Mouse (Mus musculus) neutrophil, adult 5-6 weeks (primary cell): ENCODE measurements around the gene Iscu. TPM values are rescaled to one million over a fixed set of nuclear protein-coding genes. Genes with fewer than 3 reads are reported as not detected.
"Not testable (repeated sequence)": the region's sequence is repeated elsewhere in the genome, so short reads cannot be mapped to it uniquely, and the experiment has no call there.

Experiments used
- ATAC-seq: fragments of 151-379, 151-347 bp; 2 replicates; pipeline ENCODE4 v1.8.0; 2017; ENCODE audit warnings: mild to moderate bottlenecking, moderate TSS enrichment; ENCODE audit not compliant: insufficient number of reproducible peaks, poor library complexity, low FRiP score, severe bottlenecking; ENCODE audit errors: extremely low read depth
- total RNA-seq: library from RNA; stranded (forward); fragments of 200-1000 nt; gene quantifications from 2 replicates; pipeline ENCODE4 v1.2.3, GENCODE M21; 2017

Gene Iscu
- total RNA-seq, 1 experiment from 2014 or later: 162 TPM

GRCm38 (mm10) chr5:113807712-113808111, 35.2 kb downstream of the Iscu start:
- ATAC-seq: no peak

DNA sequence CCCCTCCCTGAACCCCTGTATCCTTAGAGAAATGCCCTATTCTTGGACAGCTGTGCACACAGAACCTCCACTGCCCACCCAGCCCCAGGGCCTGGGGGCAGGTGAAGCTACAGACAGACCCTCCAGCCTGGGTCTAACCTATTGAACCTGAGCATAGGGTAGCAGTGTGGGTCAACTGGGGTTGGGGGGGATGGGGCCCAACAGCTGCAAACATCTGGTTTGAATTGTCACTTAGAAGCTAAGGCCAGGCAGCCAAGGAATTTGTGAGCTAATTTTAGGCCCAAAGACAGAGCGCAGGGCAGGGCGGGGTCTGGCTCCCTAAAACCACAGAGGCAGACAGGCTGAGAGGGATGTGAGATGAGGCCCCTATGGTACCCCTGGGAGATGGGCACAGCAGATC, 35.6 kb downstream of the Iscu start:
- no peak for ATAC-seq

DNA sequence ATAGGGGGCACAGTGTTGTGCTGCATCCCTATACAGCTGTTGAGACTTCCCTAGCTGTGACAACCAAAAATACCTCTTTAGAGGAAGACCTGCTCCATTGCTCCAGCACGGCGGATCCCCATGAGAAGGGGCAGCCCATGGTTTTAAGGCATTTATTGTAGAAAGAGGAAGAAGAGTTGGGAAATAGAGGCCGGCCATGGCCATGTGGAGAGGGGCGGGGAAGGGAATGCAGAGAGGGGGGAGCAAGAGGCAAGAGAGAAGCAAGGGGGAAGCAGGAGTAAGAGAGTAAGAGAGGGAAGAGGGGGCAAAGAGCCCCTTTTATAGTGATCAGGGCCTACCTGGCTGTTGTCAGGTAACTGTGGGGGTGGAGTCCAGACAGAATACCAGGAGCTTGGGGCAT, 37.6 kb downstream of the Iscu start:
- ATAC-seq: no peak

DNA sequence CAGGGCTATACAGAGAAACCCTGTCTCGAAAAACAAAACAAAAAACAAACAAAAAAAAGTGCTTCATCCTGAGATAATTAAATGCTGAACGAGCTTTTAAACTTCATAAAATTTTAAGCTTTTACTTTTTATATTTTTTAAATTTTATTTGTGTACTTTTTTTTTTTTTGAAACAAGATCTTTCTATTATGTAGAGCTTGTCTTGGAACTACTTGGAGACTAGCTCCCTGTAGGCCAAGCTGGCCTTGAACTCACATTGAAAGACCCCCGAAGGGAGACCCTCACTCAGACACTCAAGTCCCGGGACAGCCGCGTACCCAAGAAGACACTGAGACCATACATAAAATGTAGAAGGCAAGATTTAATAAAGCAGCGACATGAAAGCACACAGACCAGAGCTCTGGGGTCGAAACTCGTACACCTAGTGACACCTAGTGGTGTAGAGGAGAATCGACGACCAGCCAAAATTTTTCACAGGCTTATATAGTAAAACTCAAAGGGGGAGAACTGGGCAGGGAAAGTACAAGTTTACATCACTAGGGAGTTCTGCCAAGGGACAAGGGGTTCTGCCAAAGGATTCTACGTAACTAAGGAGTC, 39.4 kb downstream of the Iscu start:
- ATAC-seq: not testable (repeated sequence)

DNA sequence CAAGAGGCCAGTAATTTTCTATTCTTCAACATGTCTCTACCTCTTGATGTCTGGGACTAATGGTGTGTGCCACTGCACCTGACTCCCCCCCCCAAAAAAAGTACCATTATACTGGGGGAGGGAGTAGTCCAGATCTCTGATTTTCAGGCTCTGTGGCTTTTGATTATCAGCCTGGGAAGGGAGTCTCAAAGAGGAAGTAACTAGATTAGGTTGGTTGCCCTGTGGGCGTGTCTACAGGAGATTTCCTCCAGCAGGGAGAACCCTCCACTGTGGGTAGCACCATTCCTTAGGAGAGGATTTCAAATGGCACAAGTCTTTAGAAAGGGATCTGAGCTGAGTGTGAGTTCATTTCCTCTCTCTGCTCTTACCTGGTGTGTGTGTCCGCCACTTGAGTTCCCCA, 40.1 kb downstream of the Iscu start:
- no peak for ATAC-seq

- no peak for ATAC-seq
Observed at GRCm38 (mm10) chr5:113813608-113814007, 41.1 kb downstream of the Iscu start.

DNA sequence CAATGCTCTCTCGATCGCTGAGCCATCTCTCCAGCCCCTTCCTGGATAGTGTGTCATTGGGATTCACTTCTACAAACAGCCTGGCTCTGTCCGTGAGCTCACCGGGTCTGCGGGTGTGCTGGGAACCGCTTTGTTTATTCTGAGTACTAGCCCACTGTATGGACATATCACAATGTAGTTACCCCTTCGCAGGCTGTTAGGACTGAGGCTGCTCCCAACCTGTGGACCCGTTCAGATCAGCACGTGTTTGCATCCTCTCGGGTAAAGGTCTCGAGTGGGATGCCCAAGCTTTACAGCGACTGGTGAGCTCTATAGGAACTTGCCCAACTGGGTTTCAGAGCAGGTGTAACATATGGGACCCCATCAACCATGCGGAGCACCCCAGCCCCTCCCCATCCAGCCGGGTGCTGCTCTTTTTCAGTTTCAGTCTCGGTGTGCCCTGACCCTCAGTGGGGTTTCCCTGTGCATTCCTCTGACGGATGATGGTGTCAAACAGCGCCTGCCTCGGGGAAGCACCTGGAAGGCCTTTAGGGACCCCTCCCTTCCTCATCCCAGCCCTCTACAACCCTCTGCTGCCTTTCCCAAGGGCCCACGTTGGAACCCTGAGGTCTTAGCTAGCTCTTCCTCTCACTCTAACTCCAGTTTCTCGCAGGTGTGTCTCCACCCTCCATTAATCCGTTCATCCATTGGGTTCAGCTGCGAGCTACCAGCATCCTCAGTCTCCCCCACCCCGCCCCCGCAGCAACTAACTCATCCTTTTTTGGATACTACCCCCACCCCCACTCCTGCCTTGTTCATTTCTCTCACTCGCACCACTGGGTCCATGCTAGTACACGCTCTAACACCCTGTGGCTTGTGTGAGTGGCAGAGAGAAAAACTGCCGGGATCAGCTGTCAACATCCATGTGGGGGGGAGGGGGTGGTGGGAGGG, 41.8 kb downstream of the Iscu start:
- no peak for ATAC-seq

GRCm38 (mm10) chr5:113815041-113815389, 42.5 kb downstream of the Iscu start:
- ATAC-seq: no peak

- peak; percentile 63 for ATAC-seq
Observed at GRCm38 (mm10) chr5:113815638-113816152, 43.1 kb downstream of the Iscu start.

GRCm38 (mm10) chr5:113818572-113818971, 46.0 kb downstream of the Iscu start:
- no peak for ATAC-seq

DNA sequence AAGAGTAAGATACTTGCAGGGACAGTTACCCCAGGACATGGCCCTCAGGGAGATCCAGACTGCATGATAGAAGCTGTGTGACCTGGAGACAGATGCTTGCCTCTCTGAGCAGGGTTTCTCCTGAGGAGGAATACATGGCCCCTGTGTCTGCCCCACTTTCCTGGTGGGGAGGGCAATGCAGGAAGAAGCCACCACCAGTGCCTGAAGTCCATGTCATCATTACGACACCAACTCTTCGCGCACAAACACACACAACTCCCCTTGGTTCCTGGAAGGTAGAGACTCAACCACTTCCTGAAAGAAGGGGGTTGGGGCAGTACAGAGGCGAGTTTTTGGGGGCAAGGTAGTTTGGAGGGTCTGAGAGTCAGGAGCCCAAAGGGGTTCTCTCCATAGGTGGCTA, 51.7 kb downstream of the Iscu start:
- peak; percentile 40; the same call in 1 of the 2 replicates for ATAC-seq

DNA sequence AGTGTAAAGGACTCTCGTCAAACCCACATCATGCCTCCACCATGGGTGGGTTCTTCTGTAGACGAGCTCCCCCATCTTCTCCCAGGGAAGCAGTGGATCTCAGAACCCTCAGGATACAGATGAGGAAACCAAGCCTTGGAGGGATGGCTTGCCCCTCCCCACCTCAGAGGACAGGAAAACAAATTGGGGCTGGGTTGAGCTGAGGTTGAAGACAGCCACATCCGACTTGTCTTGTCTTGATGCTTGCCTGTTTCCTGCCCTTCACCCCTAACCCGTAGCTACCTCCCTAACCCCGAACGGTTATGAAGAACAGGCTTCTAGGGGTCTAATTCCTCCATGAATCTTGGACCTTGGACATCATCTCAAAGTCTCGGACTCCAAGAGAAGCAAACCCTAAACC, 53.0 kb downstream of the Iscu start:
- ATAC-seq: no peak

- no peak for ATAC-seq
Observed at GRCm38 (mm10) chr5:113826619-113827018, 54.1 kb downstream of the Iscu start.

Other genes with a start within 250 kb of the Iscu start
- 0.49 and 0.58 TPM in 2 replicates for gene Cmklr1, start 122.3 kb upstream of the Iscu start, total RNA-seq
- gene 1700069L16Rik, start 48.0 kb upstream of the Iscu start, total RNA-seq: not detected in 2 replicates
- 3.6 and 3.8 TPM in 2 replicates for gene Ficd, start 36.9 kb upstream of the Iscu start, total RNA-seq
- 46.8 and 50.5 TPM in 2 replicates for gene Sart3, start 238 bp upstream of the Iscu start, total RNA-seq
- 0.23 TPM in 1 of 2 replicates, not detected in the other for gene Tmem119, start 27.8 kb downstream of the Iscu start, total RNA-seq
- gene Selplg, start 59.9 kb downstream of the Iscu start, total RNA-seq: 568 and 590 TPM in 2 replicates
- gene Coro1c, start 136.0 kb downstream of the Iscu start, total RNA-seq: 76.9 and 78.5 TPM in 2 replicates
- 19.5 and 20.4 TPM in 2 replicates for gene Ssh1, start 221.1 kb downstream of the Iscu start, total RNA-seq
- not detected in 2 replicates for gene Dao, start 231.0 kb downstream of the Iscu start, total RNA-seq